Mouse (Mus musculus) small intestine, adult 2 months (tissue): ENCODE results near the gene Slc5a9.

Experiments used
- CTCF ChIP-seq: fragments of 200-500 bp; IDR thresholded peaks from 2 replicates; pipeline ENCODE4 v1.5.1; 2012; ENCODE audit warnings: low read depth, mild to moderate bottlenecking, control low read depth, inconsistent platforms, low read length, moderate library complexity, mixed read lengths; ENCODE audit not compliant: insufficient replicate concordance, insufficient read length; ENCODE audit errors: extremely low read depth
- POLR2A ChIP-seq: fragments of 200-500 bp; IDR thresholded peaks from 2 replicates; pipeline ENCODE4 v1.6.1; 2012; ENCODE audit warnings: low read depth, mild to moderate bottlenecking, control low read depth, inconsistent platforms, low read length, moderate library complexity

DNA sequence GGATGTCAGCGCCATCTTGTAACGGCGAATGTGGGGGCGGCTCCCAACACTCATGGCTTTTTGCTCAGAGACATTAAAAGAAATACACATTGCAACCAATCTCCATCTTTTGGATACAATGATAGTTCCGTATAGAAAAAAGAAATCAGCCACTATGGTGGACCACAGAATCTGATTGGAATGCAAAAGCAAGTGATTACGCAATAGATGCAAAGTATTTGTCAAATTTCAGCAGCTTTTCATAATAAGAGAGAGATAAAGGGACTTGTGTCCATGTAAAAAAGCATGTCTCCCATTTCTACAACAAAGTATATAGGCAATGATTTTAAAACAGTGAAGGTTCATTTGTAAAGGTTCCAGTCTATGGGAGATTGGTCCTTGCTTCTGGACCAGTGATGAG lies 63.8 kb downstream of the Slc5a9 start:
- TF ChIP-seq CTCF (no peak), POLR2A (no peak)
